Mouse (Mus musculus) hindbrain, embryonic 12.5 days (tissue): ENCODE measurements around the gene Fam131b. TPM values are rescaled to one million over a fixed set of nuclear protein-coding genes. Genes with fewer than 3 reads are reported as not detected.

ENCODE experiments used
- ATAC-seq: fragments of 200-750 bp; cut with Nextera tagmentation; 2 replicates; pipeline ENCODE4 v1.8.0; 2017; ENCODE audit warnings: moderate TSS enrichment; ENCODE audit not compliant: low FRiP score
- H3K27ac ChIP-seq: fragments of 300-500 bp; sonication (generic); 2 replicates; pipeline ENCODE4 v1.5.1; 2016; ENCODE audit warnings: mild to moderate bottlenecking
- H3K27me3 ChIP-seq: fragments of 300-500 bp; sonication (generic); 2 replicates; pipeline ENCODE4 v1.6.1; 2016; ENCODE audit warnings: mild to moderate bottlenecking
- H3K36me3 ChIP-seq: fragments of 300-500 bp; sonication (generic); 2 replicates; pipeline ENCODE4 v1.6.1; 2016; ENCODE audit warnings: mild to moderate bottlenecking
- H3K4me1 ChIP-seq: fragments of 300-500 bp; sonication (generic); 2 replicates; pipeline ENCODE4 v1.6.1; 2016
- H3K4me2 ChIP-seq: fragments of 300-500 bp; sonication (generic); replicated peaks from 2 replicates; pipeline ENCODE4 v1.6.1; 2016; ENCODE audit warnings: mild to moderate bottlenecking
- H3K4me3 ChIP-seq: fragments of 300-500 bp; sonication (generic); 2 replicates; pipeline ENCODE4 v1.5.1; 2016; ENCODE audit warnings: mild to moderate bottlenecking
- H3K9ac ChIP-seq: fragments of 300-500 bp; sonication (generic); 2 replicates; pipeline ENCODE4 v1.6.1; 2016; ENCODE audit warnings: mild to moderate bottlenecking, moderate library complexity
- H3K9me3 ChIP-seq: fragments of 300-500 bp; sonication (generic); replicated peaks from 2 replicates; pipeline ENCODE4 v1.6.1; 2016; ENCODE audit warnings: mild to moderate bottlenecking
- WGBS: fragments of 180-500 bp; shearing (Covaris S2); methylation state at CpG from one replicate; pipeline ENCODE4 v1.1.7; 2016; 5-methylcytosine and 5-hydroxymethylcytosine counted together
- polyA plus RNA-seq: library from polyadenylated mRNA; unstranded; fragments of >200 nt; fragmentation: Nextera tagmentation; extraction: Ambion mirVana; gene quantifications from 2 replicates; pipeline ENCODE4 v1.2.1, GENCODE M21; 2016

Gene Fam131b
- polyA plus RNA-seq, 1 experiment from 2014 or later, result 4.9 TPM

GRCm38 (mm10) chr6:42362497-42362896 lies 38.1 kb upstream of the Fam131b start:
- Histone ChIP-seq H3K27me3 (no peaks in the 10 kb centered on the region), H3K9me3 (no peaks in the 10 kb centered on the region), H3K4me3 (no peak overlapping the region), H3K9ac (no peak overlapping the region), H3K36me3 (peaks cover 29% of the 10 kb centered on the region), H3K27ac (no peak overlapping the region), H3K4me2 (no peak overlapping the region), H3K4me1 (no peaks in the 10 kb centered on the region)
- no peak for ATAC-seq
- 89% methylated on average over 1 of the region's 1 CpGs for WGBS

GRCm38 (mm10) chr6:42362074-42362473 lies 37.6 kb upstream of the Fam131b start:
- Histone ChIP-seq H3K27me3 (no peaks in the 10 kb centered on the region), H3K36me3 (peaks cover 33% of the 10 kb centered on the region), H3K4me2 (no peak overlapping the region), H3K27ac (no peak overlapping the region), H3K9ac (no peak overlapping the region), H3K9me3 (no peaks in the 10 kb centered on the region), H3K4me3 (no peak overlapping the region), H3K4me1 (no peaks in the 10 kb centered on the region)
- no peak for ATAC-seq
- WGBS, result 67% methylated on average over 1 of the region's 1 CpGs

GRCm38 (mm10) chr6:42361041-42361895 lies 36.8 kb upstream of the Fam131b start:
- ATAC-seq, result no peak
- no peaks in the 10 kb centered on the region for H3K4me1 ChIP-seq
- H3K36me3 ChIP-seq, result peaks cover 41% of the 10 kb centered on the region
- 97% methylated on average over 13 of the region's 13 CpGs for WGBS
- no peaks in the 10 kb centered on the region for H3K9me3 ChIP-seq
- no peak overlapping the region for H3K4me3 ChIP-seq
- H3K9ac ChIP-seq, result no peak overlapping the region
- no peaks in the 10 kb centered on the region for H3K27me3 ChIP-seq
- H3K27ac ChIP-seq, result no peak overlapping the region
- H3K4me2 ChIP-seq, result no peak overlapping the region

- no peaks in the 10 kb centered on the region for H3K27me3 ChIP-seq
- no peaks in the 10 kb centered on the region for H3K9me3 ChIP-seq
- no peak overlapping the region for H3K4me3 ChIP-seq
- 79% methylated on average over 6 of the region's 6 CpGs for WGBS
- H3K4me2 ChIP-seq, result no peak overlapping the region
- ATAC-seq, result no peak
- H3K9ac ChIP-seq, result no peak overlapping the region
- no peaks in the 10 kb centered on the region for H3K4me1 ChIP-seq
- no peak overlapping the region for H3K27ac ChIP-seq
- H3K36me3 ChIP-seq, result peaks cover 50% of the 10 kb centered on the region
Observed at GRCm38 (mm10) chr6:42360231-42360840, 35.9 kb upstream of the Fam131b start.

- no peak overlapping the region for H3K9ac ChIP-seq
- no peaks in the 10 kb centered on the region for H3K27me3 ChIP-seq
- no peaks in the 10 kb centered on the region for H3K9me3 ChIP-seq
- no peak overlapping the region for H3K27ac ChIP-seq
- WGBS, result 73% methylated on average over 9 of the region's 9 CpGs
- H3K4me3 ChIP-seq, result no peak overlapping the region
- no peak for ATAC-seq
- peaks cover 56% of the 10 kb centered on the region for H3K36me3 ChIP-seq
- H3K4me2 ChIP-seq, result no peak overlapping the region
- H3K4me1 ChIP-seq, result peaks cover under 1% of the 10 kb centered on the region; the same call in 1 of the 2 replicates
Observed at GRCm38 (mm10) chr6:42359364-42360147, 35.1 kb upstream of the Fam131b start.

GRCm38 (mm10) chr6:42358901-42359300 lies 34.5 kb upstream of the Fam131b start:
- WGBS, result 93% methylated on average over 12 of the region's 12 CpGs
- no peak overlapping the region for H3K4me2 ChIP-seq
- ATAC-seq, result no peak

GRCm38 (mm10) chr6:42357901-42358300 lies 33.5 kb upstream of the Fam131b start:
- H3K27ac ChIP-seq, result no peak overlapping the region
- WGBS, result 63% methylated on average over 6 of the region's 6 CpGs
- H3K9ac ChIP-seq, result no peak overlapping the region
- H3K4me1 ChIP-seq, result peaks cover 14% of the 10 kb centered on the region
- no peak for ATAC-seq
- H3K9me3 ChIP-seq, result no peaks in the 10 kb centered on the region
- H3K36me3 ChIP-seq, result peaks cover 66% of the 10 kb centered on the region
- H3K27me3 ChIP-seq, result no peaks in the 10 kb centered on the region
- H3K4me3 ChIP-seq, result no peak overlapping the region
- no peak overlapping the region for H3K4me2 ChIP-seq

More at GRCm38 (mm10) chr6:42358901-42359300, 34.5 kb upstream of the Fam131b start:
- Histone ChIP-seq H3K27me3 (no peaks in the 10 kb centered on the region), H3K9ac (no peak overlapping the region), H3K4me3 (no peak overlapping the region), H3K36me3 (peaks cover 61% of the 10 kb centered on the region), H3K27ac (no peak overlapping the region), H3K4me1 (peaks cover 7% of the 10 kb centered on the region), H3K9me3 (no peaks in the 10 kb centered on the region)

- Histone ChIP-seq H3K36me3 (peaks cover 68% of the 10 kb centered on the region), H3K9ac (no peak overlapping the region), H3K27me3 (no peaks in the 10 kb centered on the region), H3K9me3 (no peaks in the 10 kb centered on the region), H3K4me3 (no peak overlapping the region), H3K27ac (no peak overlapping the region), H3K4me2 (no peak overlapping the region), H3K4me1 (peaks cover 18% of the 10 kb centered on the region)
- WGBS, result 93% methylated on average over 5 of the region's 5 CpGs
- no peak for ATAC-seq
Observed at GRCm38 (mm10) chr6:42356913-42357312, 32.5 kb upstream of the Fam131b start.

- peaks cover 27% of the 10 kb centered on the region for H3K4me1 ChIP-seq
- no peak overlapping the region for H3K9ac ChIP-seq
- 94% methylated on average over 13 of the region's 13 CpGs for WGBS
Observed at GRCm38 (mm10) chr6:42355794-42356600, 31.6 kb upstream of the Fam131b start.

GRCm38 (mm10) chr6:42355366-42355765 lies 30.9 kb upstream of the Fam131b start:
- Histone ChIP-seq H3K27me3 (no peaks in the 10 kb centered on the region), H3K4me3 (no peak overlapping the region), H3K27ac (no peak overlapping the region), H3K4me1 (peaks cover 32% of the 10 kb centered on the region), H3K9me3 (no peaks in the 10 kb centered on the region), H3K4me2 (no peak overlapping the region), H3K36me3 (peaks cover 67% of the 10 kb centered on the region), H3K9ac (no peak overlapping the region)
- 96% methylated on average over 6 of the region's 6 CpGs for WGBS
- ATAC-seq, result no peak

More at GRCm38 (mm10) chr6:42355794-42356600, 31.6 kb upstream of the Fam131b start:
- Histone ChIP-seq H3K27ac (no peak overlapping the region), H3K4me3 (no peak overlapping the region), H3K4me2 (no peak overlapping the region), H3K36me3 (peaks cover 73% of the 10 kb centered on the region), H3K27me3 (no peaks in the 10 kb centered on the region), H3K9me3 (no peaks in the 10 kb centered on the region)
- ATAC-seq, result no peak

GRCm38 (mm10) chr6:42354076-42355019 lies 29.9 kb upstream of the Fam131b start:
- 68% methylated on average over 11 of the region's 11 CpGs for WGBS
- Histone ChIP-seq H3K9ac (no peak overlapping the region), H3K27ac (no peak overlapping the region), H3K4me3 (no peak overlapping the region), H3K36me3 (peaks cover 63% of the 10 kb centered on the region), H3K4me2 (0 out of 2 replicates have a peak overlapping the region, but pooled peaks have one; percentile 11), H3K4me1 (peaks cover 32% of the 10 kb centered on the region), H3K9me3 (no peaks in the 10 kb centered on the region), H3K27me3 (no peaks in the 10 kb centered on the region)
- no peak for ATAC-seq
